ENCODE assay signal across 41 mouse cellular contexts in genomic region chr7:28567539-28567938, GRCm38 (mm10). TPM values are rescaled to one million over a fixed set of nuclear protein-coding genes. Genes with fewer than 3 reads are reported as not detected.
"Had no signal": no experiment of that assay in that cellular context is flagged by ENCODE, and none has a peak within 500 bp of the region (broad histone marks: within the 10 kb centered on the region; RNA-seq: fewer than 3 reads in every experiment).

No protein-coding gene starts in this region.

- H3K9me3 ChIP-seq: limb, embryonic 10.5 days; limb, embryonic 12.5 days; limb, embryonic 13.5 days; limb, embryonic 15.5 days; liver, embryonic 12.5 days; liver, embryonic 13.5 days; liver, embryonic 15.5 days; lung, embryonic 15.5 days; megakaryocyte, embryonic 14.5 days; midbrain, embryonic 10.5 days; midbrain, embryonic 12.5 days; midbrain, embryonic 13.5 days; midbrain, embryonic 15.5 days had no signal

- H3K27ac ChIP-seq: left cerebral cortex, adult 2 months; limb, embryonic 10.5 days; limb, embryonic 12.5 days; limb, embryonic 13.5 days; limb, embryonic 15.5 days; liver, embryonic 12.5 days; liver, embryonic 13.5 days; liver, embryonic 14.5 days; liver, embryonic 15.5 days; lung, embryonic 15.5 days; macrophage; midbrain, embryonic 10.5 days; midbrain, embryonic 12.5 days; midbrain, embryonic 13.5 days; midbrain, embryonic 15.5 days had no signal

- H3K9ac ChIP-seq: limb, embryonic 12.5 days; limb, embryonic 13.5 days; limb, embryonic 15.5 days; liver, embryonic 12.5 days; liver, embryonic 13.5 days; liver, embryonic 14.5 days; liver, embryonic 15.5 days; liver, postnatal 0 days; lung, embryonic 14.5 days; lung, embryonic 15.5 days; midbrain, embryonic 12.5 days; midbrain, embryonic 13.5 days; midbrain, embryonic 15.5 days had no signal

- H3K4me1 ChIP-seq: midbrain, embryonic 15.5 days had no signal

- ATAC-seq: liver, embryonic 12.5 days; lung, postnatal 0 days; midbrain, embryonic 13.5 days; midbrain, embryonic 15.5 days; midbrain, embryonic 16.5 days had no signal

- H3K4me3 ChIP-seq: left cerebral cortex, adult 2 months; limb, embryonic 10.5 days; limb, embryonic 12.5 days; limb, embryonic 13.5 days; limb, embryonic 15.5 days; liver, embryonic 12.5 days; liver, embryonic 13.5 days; liver, embryonic 15.5 days; lung, embryonic 15.5 days; megakaryocyte, embryonic 14.5 days; midbrain, embryonic 10.5 days; midbrain, embryonic 12.5 days; midbrain, embryonic 13.5 days; midbrain, embryonic 15.5 days had no signal

- H3K27me3 ChIP-seq: limb, embryonic 12.5 days; limb, embryonic 13.5 days; limb, embryonic 15.5 days; liver, embryonic 12.5 days; liver, embryonic 13.5 days; liver, embryonic 15.5 days; lung, embryonic 15.5 days; megakaryocyte, embryonic 14.5 days; midbrain, embryonic 12.5 days; midbrain, embryonic 13.5 days; midbrain, embryonic 15.5 days had no signal

- H3K4me2 ChIP-seq: limb, embryonic 12.5 days; limb, embryonic 13.5 days; limb, embryonic 15.5 days; liver, embryonic 11.5 days; liver, embryonic 12.5 days; liver, embryonic 13.5 days; liver, embryonic 15.5 days; lung, embryonic 14.5 days; lung, embryonic 15.5 days; midbrain, embryonic 11.5 days; midbrain, embryonic 12.5 days; midbrain, embryonic 13.5 days; midbrain, embryonic 15.5 days had no signal

RNA-seq across cellular contexts. Expression of gene Nccrp1, which starts 20.5 kb away (rescaled TPM):
- total RNA-seq: left cerebral cortex, postnatal 4 days; liver, adult 2 months; megakaryocyte progenitor cell, adult 5-6 weeks; megakaryocyte-erythroid progenitor cell, adult 5-6 weeks; monocyte, adult 5-6 weeks had no signal
- polyA plus RNA-seq: limb, embryonic 10.5 days; limb, embryonic 11.5 days; limb, embryonic 12.5 days; limb, embryonic 13.5 days; limb, embryonic 14.5 days; liver, embryonic 11.5 days; liver, embryonic 12.5 days; liver, embryonic 13.5 days; liver, embryonic 14.5 days; liver, embryonic 15.5 days; liver, embryonic 16.5 days; liver, postnatal 0 days; lung, embryonic 14.5 days; lung, embryonic 15.5 days; lung, embryonic 16.5 days; lung, postnatal 0 days; macrophage; midbrain, embryonic 11.5 days; midbrain, embryonic 12.5 days; midbrain, embryonic 13.5 days had no signal

RNA-seq across cellular contexts. Expression of gene Sycn, which starts 26.9 kb away (rescaled TPM):
- total RNA-seq: left cerebral cortex, adult 2 months; left cerebral cortex, adult 8-10 months; left cerebral cortex, postnatal 10 days; left cerebral cortex, postnatal 14 days; left cerebral cortex, postnatal 25 days; left cerebral cortex, postnatal 36 days; left cerebral cortex, postnatal 4 days; megakaryocyte progenitor cell, adult 5-6 weeks; megakaryocyte, adult 5-6 weeks; megakaryocyte-erythroid progenitor cell, adult 5-6 weeks; midbrain, postnatal 0 days; monocyte, adult 5-6 weeks had no signal
- polyA plus RNA-seq: limb, embryonic 10.5 days; limb, embryonic 11.5 days; limb, embryonic 12.5 days; limb, embryonic 13.5 days; limb, embryonic 15.5 days; liver, embryonic 11.5 days; liver, embryonic 12.5 days; liver, embryonic 13.5 days; liver, embryonic 14.5 days; liver, embryonic 15.5 days; lung, adult 2 months; lung, embryonic 14.5 days; lung, embryonic 15.5 days; lung, embryonic 16.5 days; lung, postnatal 0 days; macrophage; midbrain, embryonic 10.5 days; midbrain, embryonic 11.5 days; midbrain, embryonic 12.5 days; midbrain, embryonic 13.5 days; midbrain, embryonic 14.5 days; midbrain, embryonic 15.5 days; midbrain, embryonic 16.5 days; midbrain, postnatal 0 days; neural tube, embryonic 11.5 days had no signal

RNA-seq across cellular contexts. Expression of gene Ifnl3, which starts 44.9 kb away (rescaled TPM):
- total RNA-seq: left cerebral cortex, adult 2 months; left cerebral cortex, adult 8-10 months; left cerebral cortex, postnatal 10 days; left cerebral cortex, postnatal 14 days; left cerebral cortex, postnatal 25 days; left cerebral cortex, postnatal 36 days; left cerebral cortex, postnatal 4 days; liver, adult 2 months; megakaryocyte progenitor cell, adult 5-6 weeks; megakaryocyte, adult 5-6 weeks; megakaryocyte-erythroid progenitor cell, adult 5-6 weeks; midbrain, postnatal 0 days; monocyte, adult 5-6 weeks had no signal
- polyA plus RNA-seq: limb, embryonic 10.5 days; limb, embryonic 11.5 days; limb, embryonic 12.5 days; limb, embryonic 13.5 days; limb, embryonic 14.5 days; limb, embryonic 15.5 days; liver, adult 2 months; liver, embryonic 11.5 days; liver, embryonic 12.5 days; liver, embryonic 13.5 days; liver, embryonic 14.5 days; liver, embryonic 15.5 days; liver, embryonic 16.5 days; liver, postnatal 0 days; lung, adult 2 months; lung, embryonic 14.5 days; lung, embryonic 15.5 days; lung, embryonic 16.5 days; lung, postnatal 0 days; macrophage; midbrain, embryonic 10.5 days; midbrain, embryonic 11.5 days; midbrain, embryonic 12.5 days; midbrain, embryonic 13.5 days; midbrain, embryonic 14.5 days; midbrain, embryonic 15.5 days; midbrain, embryonic 16.5 days; midbrain, postnatal 0 days; neural tube, embryonic 11.5 days had no signal
